Mouse (Mus musculus) CH12.LX (cell line): Measurements from ENCODE around the gene Zfp281. TPM values are rescaled to one million over a fixed set of nuclear protein-coding genes. Genes with fewer than 3 reads are reported as not detected.

Experiments used
- DNase-seq: peaks from one replicate; pipeline ENCODE4 v3.0.0-alpha.2; 2013; ENCODE audit errors: extremely low read depth
- H3K27ac ChIP-seq: 2 replicates; pipeline ENCODE4 v1.5.1; 2012; ENCODE audit warnings: low read depth, mild to moderate bottlenecking, control low read depth, moderate library complexity; ENCODE audit not compliant: insufficient read depth
- H3K27me3 ChIP-seq: replicated peaks from 2 replicates; pipeline ENCODE3; 2012; ENCODE audit warnings: inconsistent platforms
- H3K36me3 ChIP-seq, 2 experiments: replicated peaks in 1 of 2; 2 replicates each; pipeline versions ENCODE3 to v1.6.1; 2012; ENCODE audit warnings: inconsistent platforms in 1 of 2, low read length in 1 of 2, mild to moderate bottlenecking in 1 of 2, mixed read lengths in 1 of 2, moderate library complexity in 1 of 2; ENCODE audit not compliant: control insufficient read depth in 1 of 2, insufficient read depth in 1 of 2
- H3K4me1 ChIP-seq, 2 experiments: 2 replicates each; pipeline ENCODE4 v1.6.1; 2012; ENCODE audit warnings: inconsistent platforms in 1 of 2, moderate library complexity in 1 of 2; ENCODE audit not compliant: insufficient read depth in 2 of 2, control insufficient read depth in 1 of 2
- H3K4me2 ChIP-seq: 2 replicates; pipeline ENCODE4 v1.6.1; 2012; ENCODE audit warnings: low read depth, mild to moderate bottlenecking, control low read depth; ENCODE audit not compliant: poor library complexity, insufficient read depth, severe bottlenecking
- H3K4me3 ChIP-seq, 3 experiments: fragments of 150-350 bp in 1 of 3; sonication (generic) in 1 of 3; replicated peaks in 1 of 3; 2 replicates each; pipeline versions ENCODE3 to v1.5.1; 2011 to 2012; ENCODE audit warnings: low read depth in 2 of 3, low read length in 2 of 3, mild to moderate bottlenecking in 2 of 3, moderate library complexity in 2 of 3, control low read depth in 1 of 3, improper control_type of control experiment in 1 of 3, inconsistent platforms in 1 of 3, mixed read lengths in 1 of 3; ENCODE audit not compliant: poor library complexity in 1 of 3
- H3K79me2 ChIP-seq: replicated peaks from 2 replicates; pipeline ENCODE4 v1.6.1; 2012; ENCODE audit warnings: mild to moderate bottlenecking, moderate library complexity; ENCODE audit not compliant: control insufficient read depth, poor library complexity, insufficient read depth, severe bottlenecking; ENCODE audit errors: extremely low read depth
- H3K9ac ChIP-seq: 2 replicates; pipeline ENCODE4 v1.6.1; 2012; ENCODE audit warnings: low read depth, mild to moderate bottlenecking, control low read depth, moderate library complexity; ENCODE audit not compliant: insufficient read depth
- H3K9me3 ChIP-seq: replicated peaks from 2 replicates; pipeline ENCODE3; 2012; ENCODE audit warnings: low read length, inconsistent platforms, mixed read lengths
- BHLHE40 ChIP-seq: IDR thresholded peaks from 2 replicates; pipeline ENCODE4 v1.6.1; 2011; ENCODE audit warnings: mild to moderate bottlenecking, low read depth, low read length, improper control_type of control experiment
- CHD1 ChIP-seq: IDR thresholded peaks from 2 replicates; pipeline ENCODE4 v1.6.1; 2012; ENCODE audit warnings: low read depth, low read length, improper control_type of control experiment, inconsistent platforms
- CHD2 ChIP-seq: IDR thresholded peaks from 2 replicates; pipeline ENCODE4 v1.6.1; 2011; ENCODE audit warnings: low read length, improper control_type of control experiment
- CTCF ChIP-seq, 2 experiments: IDR thresholded peaks in 1 of 2; conservative IDR thresholded peaks in 1 of 2; 2 replicates each; pipeline ENCODE4 v1.5.1; 2011 to 2012; ENCODE audit warnings: low read depth in 2 of 2, low read length in 2 of 2, improper control_type of control experiment in 1 of 2, inconsistent platforms in 1 of 2, mild to moderate bottlenecking in 1 of 2, moderate library complexity in 1 of 2
- E2F4 ChIP-seq: IDR thresholded peaks from 2 replicates; pipeline ENCODE4 v1.6.1; 2011; ENCODE audit warnings: low read depth, low read length, improper control_type of control experiment; ENCODE audit not compliant: insufficient replicate concordance
- ELF1 ChIP-seq: IDR thresholded peaks from 2 replicates; pipeline ENCODE4 v1.6.1; 2014; ENCODE audit warnings: low read depth, mild to moderate bottlenecking, inconsistent platforms, low read length, improper control_type of control experiment
- EP300 ChIP-seq: IDR thresholded peaks from 2 replicates; pipeline ENCODE4 v1.6.1; 2011; ENCODE audit warnings: low read length, improper control_type of control experiment
- ETS1 ChIP-seq: conservative IDR thresholded peaks from 2 replicates; pipeline ENCODE4 v1.6.1; 2012; ENCODE audit warnings: low read depth, mild to moderate bottlenecking, inconsistent platforms, low read length, improper control_type of control experiment, moderate library complexity
- GABPA ChIP-seq: IDR thresholded peaks from 2 replicates; pipeline ENCODE4 v1.6.1; 2012; ENCODE audit warnings: low read depth, low read length, improper control_type of control experiment, inconsistent platforms; ENCODE audit not compliant: insufficient replicate concordance
- HCFC1 ChIP-seq: IDR thresholded peaks from 2 replicates; pipeline ENCODE4 v1.6.1; 2012; ENCODE audit warnings: low read depth, mild to moderate bottlenecking, inconsistent platforms, low read length, improper control_type of control experiment
- IRF4 ChIP-seq: IDR thresholded peaks from 2 replicates; pipeline ENCODE4 v1.6.1; 2014; ENCODE audit warnings: low read depth, mild to moderate bottlenecking, inconsistent platforms, low read length, improper control_type of control experiment
- JUND ChIP-seq: conservative IDR thresholded peaks from 2 replicates; pipeline ENCODE4 v1.6.1; 2011; ENCODE audit warnings: low read depth, low read length, improper control_type of control experiment
- KAT2A ChIP-seq: IDR thresholded peaks from 2 replicates; pipeline ENCODE4 v1.6.1; 2012; ENCODE audit warnings: low read length, improper control_type of control experiment, inconsistent platforms; ENCODE audit not compliant: insufficient replicate concordance
- MAFK ChIP-seq: IDR thresholded peaks from 2 replicates; pipeline ENCODE4 v1.6.1; 2011; ENCODE audit warnings: low read length, improper control_type of control experiment; ENCODE audit not compliant: insufficient replicate concordance
- MAZ ChIP-seq: IDR thresholded peaks from 2 replicates; pipeline ENCODE4 v1.6.1; 2012; ENCODE audit warnings: low read depth, mild to moderate bottlenecking, inconsistent platforms, low read length, improper control_type of control experiment, moderate library complexity
- MEF2A ChIP-seq: IDR thresholded peaks from 2 replicates; pipeline ENCODE4 v1.6.1; 2014; ENCODE audit warnings: low read depth, mild to moderate bottlenecking, inconsistent platforms, low read length, improper control_type of control experiment, borderline replicate concordance
- MXI1 ChIP-seq: IDR thresholded peaks from 2 replicates; pipeline ENCODE4 v1.6.1; 2011; ENCODE audit warnings: mild to moderate bottlenecking, low read depth, low read length, improper control_type of control experiment
- MYC ChIP-seq: IDR thresholded peaks from 2 replicates; pipeline ENCODE4 v1.6.1; 2011; ENCODE audit warnings: low read depth, mild to moderate bottlenecking, improper control_type of control experiment, low read length
- NELFE ChIP-seq: IDR thresholded peaks from 2 replicates; pipeline ENCODE4 v1.6.1; 2011; ENCODE audit warnings: low read depth, low read length, improper control_type of control experiment
- NRF1 ChIP-seq: IDR thresholded peaks from 2 replicates; pipeline ENCODE4 v1.6.1; 2014; ENCODE audit warnings: low read depth, mild to moderate bottlenecking, inconsistent platforms, low read length, improper control_type of control experiment, moderate library complexity
- PAX5 ChIP-seq: IDR thresholded peaks from 2 replicates; pipeline ENCODE4 v1.6.1; 2012; ENCODE audit warnings: low read length, inconsistent platforms, mixed read lengths
- POLR2A ChIP-seq: IDR thresholded peaks from 2 replicates; pipeline ENCODE4 v1.6.1; 2011; ENCODE audit warnings: low read depth, mild to moderate bottlenecking, improper control_type of control experiment, low read length
- RAD21 ChIP-seq: IDR thresholded peaks from 2 replicates; pipeline ENCODE4 v1.6.1; 2011; ENCODE audit warnings: low read depth, mild to moderate bottlenecking, low read length, improper control_type of control experiment, moderate library complexity
- RCOR1 ChIP-seq: conservative IDR thresholded peaks from 2 replicates; pipeline ENCODE4 v1.6.1; 2012; ENCODE audit warnings: low read depth, mild to moderate bottlenecking, inconsistent platforms, low read length, improper control_type of control experiment
- SMC3 ChIP-seq: IDR thresholded peaks from 2 replicates; pipeline ENCODE4 v1.6.1; 2011; ENCODE audit warnings: low read depth, low read length, improper control_type of control experiment
- TBP ChIP-seq: conservative IDR thresholded peaks from 2 replicates; pipeline ENCODE4 v1.6.1; 2011; ENCODE audit warnings: low read depth, low read length, improper control_type of control experiment
- UBTF ChIP-seq: IDR thresholded peaks from 2 replicates; pipeline ENCODE4 v1.6.1; 2012; ENCODE audit warnings: low read depth, mild to moderate bottlenecking, inconsistent platforms, low read length, improper control_type of control experiment, moderate library complexity
- USF1 ChIP-seq: IDR thresholded peaks from 2 replicates; pipeline ENCODE4 v1.6.1; 2014; ENCODE audit warnings: low read depth, mild to moderate bottlenecking, inconsistent platforms, low read length, improper control_type of control experiment
- ZC3H11A ChIP-seq: IDR thresholded peaks from 2 replicates; pipeline ENCODE4 v1.6.1; 2012; ENCODE audit warnings: low read depth, mild to moderate bottlenecking, inconsistent platforms, low read length, improper control_type of control experiment
- ZKSCAN1 ChIP-seq: IDR thresholded peaks from 2 replicates; pipeline ENCODE4 v1.6.1; 2012; ENCODE audit warnings: low read depth, inconsistent platforms, low read length, improper control_type of control experiment, borderline replicate concordance
- ZMIZ1 ChIP-seq: IDR thresholded peaks from 2 replicates; pipeline ENCODE4 v1.6.1; 2012; ENCODE audit warnings: low read depth, mild to moderate bottlenecking, inconsistent platforms, low read length, improper control_type of control experiment
- ZNF384 ChIP-seq: IDR thresholded peaks from 2 replicates; pipeline ENCODE4 v1.6.1; 2012; ENCODE audit warnings: low read depth, low read length, improper control_type of control experiment, inconsistent platforms
- dilution Hi-C: fragments of 300-500 bp; cut with MboI; formaldehyde crosslinking; loops from 2 replicates; pipeline ENCODE4 v1.14.3; 2020; ENCODE audit warnings: low sequenced_read_pairs; ENCODE audit not compliant: extremely low pct_unique_long_range_greater_than_20kb, extremely low pct_ligation_motif_present
- in situ Hi-C: fragments of 300-500 bp; cut with MboI; formaldehyde crosslinking; loops from 3 replicates; pipeline ENCODE4 v1.14.3; 2019; ENCODE audit warnings: low sequenced_read_pairs, low pct_ligation_motif_present, low pct_unique_long_range_greater_than_20kb, mixed read lengths
- polyA plus RNA-seq: library from polyadenylated mRNA; unstranded; fragments of >175 nt; gene quantifications from 2 replicates; pipeline ENCODE4 v1.2.1, GENCODE M21; 2012; ENCODE audit warnings: low read depth; ENCODE audit not compliant: insufficient read length
- total RNA-seq, 2 experiments: library from RNA; depleted of rRNA; stranded (reverse); fragments of 300-350 nt in 1 of 2; fragments of >200 nt in 1 of 2; gene quantifications; 2 replicates each; pipeline ENCODE4 v1.2.3; 2012 to 2014

Zfp281 gene
- total and polyA plus RNA-seq, 3 experiments: 17.2 to 39.5 (median 20.7) TPM

DNA sequence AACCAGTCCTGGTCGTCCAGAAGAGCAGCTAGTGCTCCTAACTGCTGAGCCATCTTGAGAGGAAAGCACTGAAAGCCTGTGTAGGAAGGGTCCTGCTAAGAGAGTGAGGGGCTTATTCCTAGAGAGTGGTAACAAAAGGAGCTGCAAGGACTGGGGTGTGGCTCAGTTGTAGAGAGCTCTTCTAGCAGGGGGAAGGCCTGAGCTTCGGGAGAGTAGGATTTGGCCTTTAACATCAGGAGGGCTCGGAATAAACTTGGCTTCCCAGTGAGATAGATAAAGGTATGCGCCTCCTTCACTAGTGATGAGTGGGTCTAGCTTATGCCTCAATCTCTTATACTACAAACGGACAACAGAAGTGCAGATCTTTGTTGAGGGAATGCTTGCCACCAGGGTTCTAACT is 26.4 kb upstream of the Zfp281 start:
- Histone ChIP-seq H3K9me3 (peaks cover 7% of the 10 kb centered on the region), H3K4me3 (no peak overlapping the region), H3K79me2 (no peaks in the 10 kb centered on the region), H3K36me3 (peaks cover 0 to 2% of the 10 kb centered on the region in 2 experiments), H3K4me1 (peaks cover 5 to 32% of the 10 kb centered on the region in 2 experiments; a peak in 3 of 4 replicates), H3K4me2 (no peak overlapping the region), H3K9ac (no peak overlapping the region), H3K27ac (no peak overlapping the region), H3K27me3 (no peaks in the 10 kb centered on the region)
- dilution Hi-C loops: no loop called here
- in situ Hi-C loops: no loop called here
- TF ChIP-seq ELF1: no peak
- TF ChIP-seq TBP: no peak
- TF ChIP-seq SMC3: no peak
- no peak for TF ChIP-seq IRF4
- no peak for TF ChIP-seq MEF2A
- TF ChIP-seq CTCF (conservative IDR thresholded peaks at IDR 0.05 in 1 of 2, IDR thresholded peaks at IDR 0.05 in 1 of 2; ENCODE audit: low read depth in 2 of 2, low read length in 2 of 2): no peak
- TF ChIP-seq POLR2A: no peak
- TF ChIP-seq CHD2: no peak
- no peak for TF ChIP-seq PAX5
- no peak for TF ChIP-seq BHLHE40
- TF ChIP-seq ZKSCAN1: no peak
- no peak for TF ChIP-seq KAT2A
- TF ChIP-seq ZC3H11A: no peak
- no peak for TF ChIP-seq UBTF
- TF ChIP-seq ZMIZ1: no peak
- TF ChIP-seq ZNF384: no peak
- TF ChIP-seq HCFC1: no peak
- TF ChIP-seq MXI1: no peak
- no peak for TF ChIP-seq USF1
- DNase-seq: no peak

DNA sequence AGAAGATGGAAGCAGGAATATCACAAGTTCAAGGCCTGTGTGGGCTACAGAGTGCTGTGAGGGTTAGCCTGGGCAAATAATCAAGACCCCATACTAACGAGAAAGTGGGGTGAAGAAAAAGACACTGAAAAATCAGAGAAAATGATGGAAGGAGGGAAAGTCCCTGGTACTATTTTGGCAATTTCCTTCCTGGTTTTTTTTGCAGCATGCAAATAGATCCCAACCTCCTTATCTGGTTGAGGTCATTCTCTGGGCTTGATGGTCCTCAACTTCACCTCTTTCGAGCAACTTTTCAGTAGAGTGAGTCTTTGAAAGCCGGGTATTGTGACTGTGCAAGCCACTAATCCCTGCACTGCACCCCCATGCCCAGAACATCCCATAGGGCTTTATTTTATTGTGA is 24.6 kb upstream of the Zfp281 start:
- Histone ChIP-seq H3K79me2 (no peaks in the 10 kb centered on the region), H3K27me3 (no peaks in the 10 kb centered on the region), H3K27ac (peak overlapping the region; percentile 93), H3K9ac (peak overlapping the region; percentile 32), H3K4me3 (no peak overlapping the region), H3K4me1 (peaks cover 5 to 32% of the 10 kb centered on the region in 2 experiments; a peak in 3 of 4 replicates), H3K36me3 (peaks cover 0 to 2% of the 10 kb centered on the region in 2 experiments), H3K9me3 (peaks cover 10% of the 10 kb centered on the region), H3K4me2 (peak overlapping the region; percentile 59; the same call in 1 of the 2 replicates)
- in situ Hi-C loops (no loop called here), dilution Hi-C loops (no loop called here)
- peak; percentile 58 for DNase-seq
- TF ChIP-seq EP300 (peak; percentile 80), ETS1 (peak; percentile 75), HCFC1 (no peak), MAFK (no peak), KAT2A (no peak), MAZ (0 out of 2 replicates have a peak, but pooled peaks have one; percentile 25), IRF4 (0 out of 2 replicates have a peak, but pooled peaks have one; percentile 28), NRF1 (no peak), TBP (no peak), CHD1 (no peak), NELFE (no peak), RAD21 (no peak), BHLHE40 (0 out of 2 replicates have a peak, but pooled peaks have one; percentile 38), UBTF (no peak), GABPA (no peak), CHD2 (peak; percentile 60), RCOR1 (peak; percentile 74; the same call in 1 of the 2 replicates), JUND (peak; percentile 67), CTCF (conservative IDR thresholded peaks at IDR 0.05 in 1 of 2, IDR thresholded peaks at IDR 0.05 in 1 of 2; ENCODE audit: low read depth in 2 of 2, low read length in 2 of 2) (no peak), USF1 (no peak), ZNF384 (peak; percentile 94), SMC3 (no peak), MXI1 (no peak), MYC (0 out of 2 replicates have a peak, but pooled peaks have one; percentile 33), E2F4 (no peak)
